Mouse (Mus musculus) stomach, postnatal 0 days (tissue): ENCODE measurements around the gene Unc5a.

Experiments used
- CTCF ChIP-seq: IDR thresholded peaks from 2 replicates; pipeline ENCODE4 v1.5.1; 2016; ENCODE audit warnings: antibody characterized with exemption, low read depth, mild to moderate bottlenecking, moderate library complexity
- EP300 ChIP-seq: optimal IDR thresholded peaks from 2 replicates; pipeline ENCODE3; 2016; ENCODE audit warnings: antibody characterized with exemption

DNA sequence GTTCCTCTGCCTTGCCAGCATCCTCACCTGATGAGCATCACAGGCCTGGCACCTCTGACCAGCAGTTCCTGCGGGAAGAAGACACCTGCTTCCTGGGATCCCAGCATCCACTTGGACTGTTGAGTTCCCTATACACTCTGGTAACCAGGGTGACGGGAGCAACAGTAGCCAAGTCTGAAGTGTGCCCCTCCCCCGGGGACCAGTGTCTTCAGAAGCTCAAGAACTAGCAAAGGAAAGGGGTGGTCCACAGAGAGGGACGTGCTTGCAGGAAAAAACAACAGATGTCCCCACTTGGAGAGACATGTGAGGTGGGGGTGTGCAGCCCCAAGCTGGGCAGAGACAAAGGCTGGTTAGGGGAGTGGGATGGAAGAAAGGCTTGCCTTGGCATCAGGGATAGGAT is 19.1 kb upstream of the Unc5a start:
- TF ChIP-seq CTCF (no peak), EP300 (no peak)
